Mouse (Mus musculus): ENCODE results near the gene Btbd17.

DNA sequence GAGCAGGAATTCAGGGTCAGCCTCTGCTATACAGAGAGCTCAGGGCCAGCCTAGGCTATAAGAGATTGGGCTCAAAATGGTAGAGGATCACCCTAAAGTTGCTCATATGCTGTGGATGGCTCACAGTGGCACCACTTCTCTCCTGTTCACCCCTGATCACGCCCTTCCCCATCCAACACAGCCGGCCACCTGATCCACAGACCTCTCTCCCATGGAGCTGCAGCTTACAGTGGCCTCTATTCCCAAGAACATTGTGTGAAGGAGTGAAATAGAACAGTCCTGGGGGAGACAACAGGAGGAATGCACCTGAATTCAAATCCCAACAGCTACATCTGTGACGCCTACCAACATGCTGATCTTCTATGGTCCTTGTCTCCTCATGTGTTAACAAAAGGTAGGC is 2.9 kb upstream of the Btbd17 start, which contains the start of gene Gpr142:
- TF ChIP-seq POLR2A (IDR thresholded peaks at IDR 0.05; ENCODE audit: borderline replicate concordance, extremely low read depth, low read depth, low read length) (no peak), CTCF (IDR thresholded peaks at IDR 0.05; ENCODE audit: insufficient read depth, low read length) (no peak)

Data from lung, adult 2 months (tissue).